Mouse (Mus musculus): ENCODE measurements around the gene Abhd5.

The Abhd5 gene

DNA sequence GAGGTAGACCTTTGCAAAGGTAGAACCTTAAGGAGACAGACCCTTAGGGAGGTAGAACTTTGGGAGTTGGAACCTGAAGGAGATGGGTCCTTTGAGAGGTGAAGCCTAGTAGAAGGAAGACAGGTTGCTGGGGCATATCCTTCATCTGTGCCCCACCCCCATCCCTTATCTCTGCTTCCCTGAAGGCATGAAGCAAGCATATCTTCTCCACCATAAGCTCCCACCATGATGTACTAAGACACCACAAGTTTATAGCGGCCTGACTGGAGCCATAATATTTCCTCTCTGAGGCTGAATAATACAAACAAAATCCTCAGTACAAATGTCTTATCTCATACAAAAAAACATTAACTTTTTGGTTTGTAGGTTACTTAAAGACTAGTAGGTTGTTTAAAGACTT, 3.5 kb upstream of the Abhd5 start:
- DNase-seq (ENCODE audit: low read depth): no peak

DNA sequence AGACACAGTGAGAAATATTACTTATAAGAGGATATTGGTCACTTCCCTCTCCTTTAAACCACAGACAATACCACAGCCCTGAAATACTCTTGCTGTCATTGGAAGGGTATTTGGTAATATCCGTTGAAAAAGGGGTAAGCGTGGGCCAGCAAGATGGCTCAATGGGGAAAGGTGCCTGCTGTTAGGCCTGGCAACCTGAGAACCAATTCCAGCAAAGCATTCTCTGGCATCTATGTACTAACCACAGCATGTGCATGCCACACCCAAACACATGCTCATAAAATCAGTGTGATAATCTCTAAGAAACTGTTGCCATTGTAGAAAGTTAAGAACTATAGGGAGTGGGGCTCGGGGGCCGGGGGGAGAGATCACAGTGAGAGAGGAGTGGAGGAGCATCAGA, 2.1 kb upstream of the Abhd5 start:
- DNase-seq (ENCODE audit: low read depth): no peak

DNA sequence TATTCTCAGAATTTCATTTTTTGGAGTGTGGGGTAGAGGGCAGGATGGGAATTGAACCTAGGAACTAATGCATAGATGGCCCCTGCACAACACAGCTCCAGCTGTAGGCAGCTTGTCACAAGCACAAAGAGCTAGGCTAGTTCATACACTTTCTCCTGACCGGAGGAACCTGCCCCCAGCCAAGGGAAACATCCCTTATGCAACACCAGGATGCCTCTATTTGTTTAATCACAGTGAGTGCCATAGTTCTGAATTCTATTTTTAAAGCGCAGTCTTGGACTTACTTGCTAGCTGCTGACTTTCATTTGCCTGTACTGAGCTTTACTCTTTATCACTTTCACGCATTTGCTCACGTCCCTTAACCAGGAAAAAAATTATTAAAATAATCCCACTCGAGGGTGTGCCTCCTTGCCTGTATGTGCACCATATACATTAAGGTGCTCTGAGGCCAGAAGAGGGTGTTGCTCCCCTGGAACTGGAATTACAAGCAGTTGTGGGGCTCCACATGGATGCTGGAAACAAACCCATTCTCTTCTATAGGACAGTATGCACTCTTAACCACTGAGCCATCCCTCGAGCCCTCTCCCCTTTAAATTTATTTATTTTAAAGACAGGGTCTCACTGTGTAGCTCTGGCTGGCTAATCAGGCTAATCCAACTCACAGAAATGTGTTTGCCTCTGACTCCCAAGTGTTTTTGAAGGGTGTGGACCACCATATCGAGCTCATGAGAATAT, 845 bp upstream of the Abhd5 start:
- no peak for DNase-seq (ENCODE audit: low read depth)

DNA sequence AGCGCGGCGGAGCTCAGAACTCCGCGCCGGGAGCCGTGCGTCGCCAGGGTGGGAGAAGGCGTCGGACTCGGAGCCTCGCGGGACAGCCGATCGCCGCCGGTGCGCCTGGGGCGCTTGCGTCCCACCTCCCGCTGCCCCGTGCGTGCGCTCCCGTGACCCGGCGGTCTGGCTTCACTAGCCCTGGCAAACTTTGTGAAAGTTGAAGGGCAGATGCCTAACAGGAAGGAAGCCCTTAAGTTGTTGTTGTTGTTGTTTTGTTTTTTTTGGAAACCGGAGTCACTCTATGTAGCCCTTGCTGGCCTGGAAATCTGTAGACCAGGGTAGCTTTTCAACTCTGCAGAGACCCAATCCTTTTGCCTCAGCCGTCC, 601 bp downstream of the Abhd5 start:
- DNase-seq (ENCODE audit: low read depth): no peak

GRCm38 (mm10) chr9:122352911-122353310, 1.5 kb downstream of the Abhd5 start:
- DNase-seq (ENCODE audit: low read depth): no peak

- no peak for DNase-seq (ENCODE audit: low read depth)
These were observed 2.8 kb downstream of the Abhd5 start for GRCm38 (mm10) chr9:122354240-122354639.

GRCm38 (mm10) chr9:122357073-122357472, 5.7 kb downstream of the Abhd5 start:
- no peak for DNase-seq (ENCODE audit: low read depth)

DNA sequence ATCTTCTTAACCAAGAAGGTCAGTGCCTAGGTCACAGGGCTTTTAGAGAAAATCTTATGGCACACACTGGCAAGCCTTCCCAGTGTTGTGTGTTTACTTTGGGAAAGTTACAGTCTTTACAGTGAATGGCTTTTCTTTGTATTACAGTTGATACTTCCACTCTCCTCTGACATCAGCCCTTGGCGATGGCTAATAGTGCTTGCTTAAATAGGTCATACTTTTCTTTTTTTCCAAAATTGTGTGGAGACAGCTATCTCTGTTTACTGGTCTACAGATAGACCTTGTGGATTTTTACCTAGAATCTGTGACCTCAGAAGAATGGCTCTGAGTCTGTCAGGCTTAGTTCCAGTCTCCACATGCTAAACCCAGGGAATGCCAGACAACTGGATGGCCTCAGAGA, 6.2 kb downstream of the Abhd5 start:
- no peak for DNase-seq (ENCODE audit: low read depth)

- DNase-seq (ENCODE audit: low read depth): peak; percentile 57
These were observed 12.8 kb downstream of the Abhd5 start for GRCm38 (mm10) chr9:122364171-122364570.

- no peak for DNase-seq (ENCODE audit: low read depth)
These were observed 18.9 kb downstream of the Abhd5 start for GRCm38 (mm10) chr9:122370292-122370794.

DNA sequence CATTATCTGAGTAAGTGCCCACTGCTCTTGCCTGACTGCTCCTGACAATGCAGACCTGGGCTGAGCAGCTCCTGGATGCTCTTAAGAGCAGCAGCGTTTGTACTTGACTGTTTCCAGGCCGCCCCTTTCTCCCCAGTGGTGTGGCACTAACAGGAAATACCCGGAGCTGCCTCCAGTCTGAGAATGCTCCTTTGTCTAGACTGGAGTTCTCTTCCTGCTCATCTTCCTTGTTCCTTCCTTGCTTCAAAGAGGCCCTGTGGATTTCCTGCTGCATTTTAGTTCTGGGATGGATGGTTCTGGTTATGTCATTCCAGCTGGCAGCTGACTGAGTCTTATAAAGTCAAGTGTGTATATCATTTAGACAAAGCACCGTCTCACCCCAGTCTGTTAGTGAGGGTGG, 21.1 kb downstream of the Abhd5 start:
- no peak for DNase-seq (ENCODE audit: low read depth)

- no peak for DNase-seq (ENCODE audit: low read depth)
These were observed 21.6 kb downstream of the Abhd5 start for GRCm38 (mm10) chr9:122372991-122373390.

DNA sequence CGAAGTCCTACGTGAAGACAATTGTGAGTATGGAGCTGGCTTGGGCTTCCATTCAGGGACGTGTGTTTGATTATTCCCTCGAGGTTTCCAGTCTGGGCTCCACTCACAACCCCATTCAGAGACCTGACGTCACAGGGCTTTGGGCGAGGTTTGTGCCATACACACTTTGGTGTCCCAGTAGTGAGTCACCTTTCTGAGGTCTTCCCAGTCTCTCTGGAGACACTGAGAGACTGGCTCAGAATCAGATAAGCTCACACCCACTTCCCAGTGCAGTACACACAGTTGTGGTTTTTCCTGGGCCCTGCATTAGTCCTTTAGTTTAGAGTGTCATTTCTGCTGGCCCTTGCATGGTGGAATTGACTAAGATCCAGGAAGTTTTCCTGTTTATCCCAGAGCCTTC, 27.6 kb downstream of the Abhd5 start:
- DNase-seq (ENCODE audit: low read depth): no peak

DNA sequence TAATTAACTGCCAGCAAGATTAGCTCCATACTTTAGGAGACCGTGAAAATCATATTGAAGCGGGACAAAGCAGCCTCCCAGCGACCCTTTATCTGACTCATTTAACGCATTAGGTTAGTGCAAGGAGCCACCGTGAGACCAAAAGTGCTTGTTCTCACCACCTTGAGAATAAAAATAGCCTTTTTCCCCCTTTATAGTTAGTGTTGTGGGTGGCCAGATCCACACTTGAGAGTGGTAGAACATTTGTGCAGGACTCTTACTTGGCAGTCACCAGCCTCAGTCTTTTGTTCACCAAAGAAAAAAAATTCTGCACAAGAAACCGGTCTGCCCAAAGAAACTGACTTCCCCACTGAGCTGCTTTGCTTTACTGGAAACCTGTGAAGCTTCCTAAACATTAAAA, 29.6 kb downstream of the Abhd5 start:
- DNase-seq (ENCODE audit: low read depth): no peak

DNA sequence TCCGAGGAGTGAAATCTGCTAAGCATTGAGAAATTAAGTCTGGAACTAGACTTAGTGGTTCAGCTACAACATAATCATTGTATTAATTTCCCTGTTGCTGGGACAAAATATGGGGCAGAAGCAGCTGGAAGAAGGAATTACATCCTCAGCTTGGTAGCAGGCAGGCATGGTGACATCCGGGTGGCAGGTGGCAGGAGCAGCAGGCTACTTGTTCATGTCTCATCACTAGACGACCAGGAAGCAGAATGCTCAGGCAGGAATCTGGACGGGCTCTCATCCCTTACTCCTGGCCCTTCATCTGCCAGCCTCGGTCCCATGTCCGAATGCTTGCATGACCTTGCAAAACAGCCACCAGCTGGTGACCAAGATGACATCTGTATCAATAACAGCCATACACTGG, 30.6 kb downstream of the Abhd5 start:
- DNase-seq (ENCODE audit: low read depth): no peak

GRCm38 (mm10) chr9:122386015-122386414, 34.6 kb downstream of the Abhd5 start:
- no peak for DNase-seq (ENCODE audit: low read depth)

- DNase-seq (ENCODE audit: low read depth): no peak
These were observed 38.0 kb downstream of the Abhd5 start for GRCm38 (mm10) chr9:122389287-122389920.

DNA sequence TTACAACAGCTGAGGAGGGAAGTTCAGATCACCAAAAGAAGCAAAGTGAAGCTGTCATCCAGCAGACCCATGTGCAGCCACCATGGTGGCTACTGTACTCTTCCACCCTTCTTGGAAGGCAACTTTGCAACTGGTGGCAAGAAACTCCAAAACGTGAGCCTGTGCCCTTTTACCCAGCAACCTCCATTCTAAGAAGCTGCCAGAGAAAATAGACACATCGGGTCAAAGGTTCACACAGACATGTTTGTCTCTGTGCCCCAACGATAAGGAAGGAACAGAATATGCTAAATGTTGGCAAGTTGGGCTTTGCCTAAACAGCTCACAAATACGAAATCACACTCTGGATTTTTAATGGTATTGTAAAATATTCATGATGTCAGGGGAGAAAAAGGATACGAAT, 44.4 kb downstream of the Abhd5 start:
- DNase-seq (ENCODE audit: low read depth): no peak

DNA sequence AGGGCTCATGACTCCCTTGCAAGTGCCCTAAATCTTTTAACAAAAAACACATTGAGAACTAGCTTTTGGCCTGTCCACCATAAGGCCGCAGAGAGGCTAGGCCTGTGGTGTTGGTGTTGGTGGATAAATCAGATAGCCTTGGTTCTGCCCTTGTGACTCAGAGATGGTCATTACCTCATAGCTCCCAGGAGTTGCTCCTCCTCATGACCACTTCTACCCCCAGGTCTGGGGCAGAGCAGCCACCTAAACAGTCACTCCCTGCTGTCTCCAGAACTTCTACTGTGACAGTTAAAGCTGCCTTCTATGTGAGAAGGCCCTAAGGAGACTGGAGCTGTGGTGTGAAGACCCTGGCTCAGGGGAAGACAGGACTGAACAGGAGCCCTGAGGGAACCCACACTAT, 45.7 kb downstream of the Abhd5 start:
- no peak for DNase-seq (ENCODE audit: low read depth)

DNA sequence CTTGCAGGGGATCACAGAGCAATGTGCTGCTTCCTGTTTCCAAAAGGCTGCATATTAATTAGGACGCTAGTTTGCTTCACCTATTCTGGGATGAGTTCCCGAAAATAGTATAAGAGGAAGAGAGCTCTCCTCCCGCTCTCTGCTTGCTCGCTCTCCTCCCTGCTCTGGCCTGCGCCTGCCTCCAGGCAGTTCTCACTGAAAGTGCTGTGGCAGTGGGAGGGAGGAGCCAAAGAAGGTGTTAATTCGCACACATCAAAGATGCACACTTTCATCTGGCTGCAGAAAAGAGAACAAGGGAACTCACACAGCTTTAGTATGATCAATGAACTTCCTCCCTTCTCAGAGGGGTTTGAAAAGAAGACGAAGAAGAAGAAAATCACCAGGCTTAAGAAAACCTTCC, 47.3 kb downstream of the Abhd5 start:
- no peak for DNase-seq (ENCODE audit: low read depth)

DNA sequence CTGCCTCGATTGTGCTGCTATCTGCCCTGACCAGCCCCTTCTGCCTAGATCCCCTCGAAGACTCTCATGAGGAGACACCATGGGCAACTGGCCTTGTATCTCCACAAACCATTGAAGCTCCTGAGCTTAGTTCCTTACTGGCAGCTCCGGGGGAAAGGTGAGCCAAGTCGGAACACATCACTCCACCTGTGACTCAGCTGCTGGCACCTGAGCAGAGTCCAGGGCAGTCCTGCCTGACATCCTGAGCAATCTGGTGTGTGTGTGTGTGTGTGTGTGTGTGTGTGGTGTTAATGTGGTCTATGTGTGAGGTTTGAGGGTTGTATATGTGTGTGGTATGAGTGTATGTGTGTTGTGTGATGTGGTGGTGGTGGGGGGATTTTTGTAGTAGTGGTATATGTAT, 49.8 kb downstream of the Abhd5 start:
- no peak for DNase-seq (ENCODE audit: low read depth)

- no peak for DNase-seq (ENCODE audit: low read depth)
These were observed 59.2 kb downstream of the Abhd5 start for GRCm38 (mm10) chr9:122410437-122411175.

GRCm38 (mm10) chr9:122414648-122415047, 63.2 kb downstream of the Abhd5 start:
- no peak for DNase-seq (ENCODE audit: low read depth)

Measured in fibroblast of lung, adult 2 months (primary cell).